Mouse (Mus musculus) gastrocnemius, postnatal 10 days (tissue): ENCODE data around the gene Vps37d. TPM values are rescaled to one million over a fixed set of nuclear protein-coding genes. Genes with fewer than 3 reads are reported as not detected.
A peak's percentile ranks its signal among the peaks of the same experiment; 100 is the strongest.
"Not testable (repeated sequence)": the region's sequence is repeated elsewhere in the genome, so short reads cannot be mapped to it uniquely, and the experiment has no call there.

Experiments used
- DNase-seq: peaks from one replicate; pipeline ENCODE4 v3.0.0; 2021; ENCODE audit warnings: mixed read lengths
- total RNA-seq, 2 experiments: library from RNA; stranded (reverse); gene quantifications; 2 replicates each; pipeline ENCODE4 v1.2.3; 2021

The Vps37d gene
- total RNA-seq, 2 experiments from 2014 or later: 2.3 to 3.0 TPM

DNA sequence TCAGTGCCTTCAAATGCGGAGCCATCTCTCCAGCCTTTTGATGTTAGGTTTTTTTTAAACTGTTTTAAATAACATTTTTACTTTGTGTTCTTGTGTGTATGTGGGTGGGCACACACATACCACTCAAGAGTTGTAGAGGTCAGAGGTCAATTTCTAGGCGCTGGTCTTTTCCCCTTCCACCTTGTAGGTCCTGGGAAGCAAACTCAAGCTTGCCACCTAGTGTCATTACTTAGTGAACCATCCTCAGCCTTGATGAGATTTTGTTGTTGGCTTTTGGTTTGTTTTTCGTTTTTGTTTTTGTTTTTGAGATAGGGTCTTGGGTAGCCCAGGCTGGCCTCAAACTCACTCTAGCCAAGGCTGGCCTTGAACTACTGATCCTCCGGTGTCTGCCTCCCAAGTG lies 2.4 kb downstream of the Vps37d start:
- no peak for DNase-seq

- DNase-seq: no peak
Observed at GRCm38 (mm10) chr5:135073349-135074150, 4.5 kb downstream of the Vps37d start.

DNA sequence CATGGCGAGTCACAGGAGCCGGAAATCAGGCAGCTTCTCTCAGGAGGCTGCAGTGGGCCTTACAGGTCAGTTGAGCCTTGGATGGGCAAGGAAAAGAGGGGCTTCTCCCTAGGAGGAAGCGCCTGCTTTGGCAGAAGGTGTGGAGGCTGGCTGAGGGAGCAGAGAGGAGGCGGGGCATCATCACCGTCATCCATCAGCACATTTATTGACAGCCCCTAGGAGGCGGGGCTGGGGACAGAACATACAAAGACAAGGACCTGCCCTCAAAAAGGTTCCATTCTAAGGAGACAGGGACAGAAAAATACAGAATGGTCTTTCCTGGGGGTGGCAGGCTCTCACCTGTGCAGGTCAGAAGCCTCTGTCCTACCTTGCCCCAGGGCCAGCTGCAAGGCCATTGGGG lies 5.3 kb downstream of the Vps37d start:
- no peak for DNase-seq

- no peak for DNase-seq
Observed at GRCm38 (mm10) chr5:135072061-135072460, 6.0 kb downstream of the Vps37d start.

- DNase-seq: no peak
Observed at GRCm38 (mm10) chr5:135070448-135070847, 7.6 kb downstream of the Vps37d start.

DNA sequence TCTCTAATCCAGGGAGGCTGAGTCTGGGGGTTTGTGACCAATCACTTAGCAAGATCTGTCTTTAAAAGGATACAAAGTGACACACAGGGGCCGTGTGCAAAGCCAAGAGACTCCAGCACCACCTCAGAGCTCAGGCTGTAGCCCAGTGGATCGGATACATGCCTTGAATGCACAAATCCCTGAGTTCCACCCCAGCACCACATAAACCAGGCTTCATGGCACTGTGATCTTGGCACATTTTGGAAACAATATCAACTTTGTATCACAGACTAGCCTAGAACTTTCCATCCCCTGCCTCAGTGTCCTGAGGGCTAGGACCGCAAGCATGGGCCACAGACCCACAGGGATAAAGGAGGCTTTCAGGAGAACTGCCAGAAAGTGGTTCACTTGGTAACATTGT lies 12.1 kb downstream of the Vps37d start:
- DNase-seq: no peak

DNA sequence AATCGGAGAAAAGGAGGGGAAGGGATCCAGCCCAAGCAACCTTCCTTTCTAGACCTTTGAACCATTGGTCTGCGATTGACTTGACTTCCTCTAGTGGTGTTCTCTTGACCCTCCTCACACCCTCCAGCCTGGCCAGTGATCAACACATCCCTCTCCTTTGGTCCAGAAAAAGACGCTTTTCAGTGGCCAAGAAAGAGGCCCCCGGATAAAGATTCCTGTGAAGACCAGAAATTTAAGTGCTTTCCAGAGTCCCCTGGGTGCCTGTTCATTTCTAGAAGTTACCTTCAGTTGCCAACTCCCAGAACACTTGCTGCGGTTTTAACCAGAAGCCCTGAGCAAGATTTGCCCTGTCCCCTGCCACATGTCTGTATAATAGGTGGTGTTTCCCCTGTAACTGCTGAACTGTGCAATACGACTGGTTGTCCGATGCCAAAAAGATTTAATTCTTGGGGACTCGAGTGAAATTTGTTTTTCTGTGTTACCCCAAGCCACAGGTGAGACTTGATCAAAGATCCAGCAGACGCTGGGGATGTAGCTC lies 13.1 kb downstream of the Vps37d start, which contains the start of gene Bud23:
TSS of gene Bud23 (minus strand) at position 51 of the 538 bp plus-strand sequence.
- DNase-seq: not testable (repeated sequence)

GRCm38 (mm10) chr5:135064382-135064766 lies 13.7 kb downstream of the Vps37d start:
- DNase-seq: peak; percentile 29

DNA sequence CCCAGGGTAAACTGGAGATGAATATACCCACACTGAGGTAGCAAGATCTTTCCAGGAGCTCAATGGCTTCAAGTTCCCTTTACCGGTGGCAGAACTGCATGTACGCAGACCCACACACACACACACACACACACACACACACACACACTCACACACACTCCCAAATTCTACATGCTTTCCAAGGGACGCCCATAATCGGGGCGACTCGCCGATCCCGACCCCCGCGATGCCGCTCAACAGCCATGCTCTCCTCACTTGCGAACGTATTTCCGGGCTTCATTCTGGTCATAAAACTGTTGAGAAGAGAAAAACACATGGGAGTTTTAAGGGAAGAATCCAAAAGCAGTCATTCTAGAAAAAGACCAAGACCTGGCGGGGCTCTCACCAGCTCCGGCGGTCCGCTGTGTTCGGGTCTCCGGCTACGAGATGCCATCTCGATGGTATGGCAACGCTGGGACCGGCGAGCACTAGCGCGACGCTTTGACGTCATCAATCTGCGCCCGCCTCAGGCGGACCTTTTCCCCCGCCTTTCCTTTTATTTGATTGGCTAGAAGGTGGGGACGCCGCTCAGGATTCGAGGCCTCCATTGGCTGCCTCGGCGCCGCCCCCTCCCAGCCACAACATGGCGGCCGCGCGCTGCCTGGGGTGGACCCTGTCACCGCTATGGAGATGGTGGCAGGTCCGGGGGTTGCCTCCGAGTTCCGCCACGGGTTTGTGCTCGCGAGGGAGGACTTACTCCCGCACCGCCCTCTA lies 14.3 kb downstream of the Vps37d start, which contains the start of gene Dnajc30:
TSS of gene Dnajc30 (plus strand) at position 574 of the 753 bp plus-strand sequence.
- peak; percentile 99 for DNase-seq

DNA sequence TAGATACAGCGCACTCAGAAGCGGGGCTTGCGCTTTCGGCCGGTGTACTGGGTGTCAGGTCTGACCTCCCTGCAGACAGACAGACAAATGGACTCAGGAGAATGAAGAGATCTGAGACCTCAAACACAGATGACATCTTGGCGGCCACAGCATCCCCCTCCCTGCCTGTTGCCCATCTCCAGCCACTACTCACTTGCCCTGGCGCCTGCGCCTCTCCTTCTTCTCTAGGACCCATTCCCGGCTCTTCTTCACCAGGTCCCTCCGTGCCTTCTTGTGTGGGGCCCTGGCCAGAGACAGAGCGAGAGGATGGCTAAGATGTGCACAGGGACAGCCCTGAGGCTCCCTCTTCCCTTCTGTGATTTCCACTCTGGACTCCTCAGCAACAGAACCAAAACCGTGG lies 24.7 kb downstream of the Vps37d start:
- DNase-seq: no peak

GRCm38 (mm10) chr5:135049268-135049667 lies 28.8 kb downstream of the Vps37d start:
- not testable (repeated sequence) for DNase-seq

DNA sequence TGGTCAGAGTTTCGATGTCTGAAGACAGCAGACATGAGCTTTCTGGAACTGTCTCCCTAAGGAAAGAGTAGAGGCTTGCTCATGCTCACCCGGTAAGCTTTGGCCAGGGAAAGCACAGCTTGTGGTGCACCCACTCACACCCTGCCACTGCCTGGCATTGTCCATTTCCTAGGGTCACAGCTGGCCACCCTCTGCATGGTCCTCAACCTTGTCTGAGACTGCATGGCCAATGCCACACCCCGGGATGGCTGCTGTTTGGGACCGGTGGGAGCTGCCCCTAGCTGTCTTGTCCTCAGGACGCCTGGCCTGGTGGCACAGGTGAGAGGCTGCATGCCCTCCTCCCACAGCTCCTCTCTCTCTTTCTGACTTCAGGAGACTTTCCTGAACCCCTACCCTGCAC lies 29.5 kb downstream of the Vps37d start:
- no peak for DNase-seq

DNA sequence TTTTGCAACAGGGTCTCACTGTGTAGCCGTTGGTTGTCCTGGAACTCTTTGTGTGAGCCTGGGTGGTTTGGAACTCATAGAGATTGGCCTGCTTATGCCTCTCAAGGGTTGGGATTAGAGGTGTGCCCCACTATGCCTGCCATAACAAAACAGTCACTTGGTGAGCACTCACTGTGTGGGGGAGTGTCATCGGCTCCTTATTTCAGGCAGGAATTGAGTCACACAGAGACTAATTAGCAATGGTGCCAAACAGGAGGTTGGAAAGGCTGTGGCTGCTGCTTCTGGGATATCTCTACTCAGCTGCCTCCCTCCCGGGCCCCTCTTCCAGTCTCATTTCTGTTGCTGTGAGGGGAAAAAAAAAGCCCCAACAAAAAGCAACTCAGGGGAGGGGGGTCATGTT lies 33.5 kb downstream of the Vps37d start:
- DNase-seq: no peak

GRCm38 (mm10) chr5:135042105-135042788 lies 35.8 kb downstream of the Vps37d start:
- DNase-seq: no peak

GRCm38 (mm10) chr5:135040777-135041176 lies 37.3 kb downstream of the Vps37d start:
- no peak for DNase-seq

DNA sequence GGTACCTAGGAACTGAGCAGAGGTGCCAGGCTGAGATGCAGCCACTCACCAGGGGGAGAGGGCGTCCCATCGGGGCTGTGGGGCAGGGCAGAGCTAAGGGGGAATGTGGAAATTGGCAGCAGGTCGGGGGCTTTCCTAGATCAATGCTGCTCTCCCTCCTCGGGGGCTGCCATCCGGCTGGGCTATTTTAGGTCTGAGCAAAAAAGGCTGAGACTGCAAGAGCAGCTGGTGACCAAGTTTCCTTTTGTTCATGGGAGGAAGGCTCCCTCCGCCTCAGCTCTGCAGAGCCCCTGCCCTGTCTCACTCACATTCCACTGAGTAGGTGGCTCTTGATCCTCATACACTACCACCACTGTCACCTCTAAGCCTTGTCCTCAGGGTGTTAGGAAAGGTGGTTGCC lies 38.0 kb downstream of the Vps37d start:
- DNase-seq: no peak

GRCm38 (mm10) chr5:135039541-135039940 lies 38.5 kb downstream of the Vps37d start:
- no peak for DNase-seq

- no peak for DNase-seq
Observed at GRCm38 (mm10) chr5:135037946-135038345, 40.1 kb downstream of the Vps37d start.

- no peak for DNase-seq
Observed at GRCm38 (mm10) chr5:135035608-135036359, 42.3 kb downstream of the Vps37d start.

- DNase-seq: no peak
Observed at GRCm38 (mm10) chr5:135034593-135034992, 43.5 kb downstream of the Vps37d start.

GRCm38 (mm10) chr5:135032581-135032980 lies 45.5 kb downstream of the Vps37d start:
- no peak for DNase-seq
